Mouse (Mus musculus) hindbrain, embryonic 10.5 days (tissue): ENCODE measurements around the gene Tmem183a. TPM values are rescaled to one million over a fixed set of nuclear protein-coding genes. Genes with fewer than 3 reads are reported as not detected.

Experiments used
- DNase-seq: peaks from one replicate; pipeline ENCODE4 v3.0.0-alpha.2; 2017; ENCODE audit warnings: low spot score
- H3K27ac ChIP-seq: fragments of 300-500 bp; sonication (generic); 2 replicates; pipeline ENCODE4 v1.5.1; 2016; ENCODE audit warnings: mild to moderate bottlenecking, moderate library complexity
- H3K27me3 ChIP-seq: fragments of 300-500 bp; sonication (generic); 2 replicates; pipeline ENCODE4 v1.6.1; 2016; ENCODE audit warnings: mild to moderate bottlenecking; ENCODE audit not compliant: poor library complexity, insufficient read depth, severe bottlenecking
- H3K36me3 ChIP-seq: fragments of 300-500 bp; sonication (generic); 2 replicates; pipeline ENCODE4 v1.6.1; 2016; ENCODE audit warnings: mild to moderate bottlenecking, moderate library complexity
- H3K4me1 ChIP-seq: fragments of 300-500 bp; sonication (generic); replicated peaks from 2 replicates; pipeline ENCODE4 v1.6.1; 2016; ENCODE audit warnings: mild to moderate bottlenecking
- H3K4me3 ChIP-seq: fragments of 300-500 bp; sonication (generic); 2 replicates; pipeline ENCODE4 v1.5.1; 2016; ENCODE audit warnings: mild to moderate bottlenecking, moderate library complexity
- H3K9me3 ChIP-seq: fragments of 300-500 bp; sonication (generic); 2 replicates; pipeline ENCODE4 v1.6.1; 2016; ENCODE audit warnings: mild to moderate bottlenecking, moderate library complexity
- WGBS: fragments of 180-500 bp; shearing (Covaris S2); methylation state at CpG from one replicate; pipeline ENCODE4 v1.1.7; 2016; 5-methylcytosine and 5-hydroxymethylcytosine counted together
- polyA plus RNA-seq: library from polyadenylated mRNA; unstranded; fragments of >200 nt; fragmentation: Nextera tagmentation; extraction: Ambion mirVana; gene quantifications from 2 replicates; pipeline ENCODE4 v1.2.1, GENCODE M21; 2016

The Tmem183a gene
- polyA plus RNA-seq, 1 experiment from 2014 or later: 108 TPM

DNA sequence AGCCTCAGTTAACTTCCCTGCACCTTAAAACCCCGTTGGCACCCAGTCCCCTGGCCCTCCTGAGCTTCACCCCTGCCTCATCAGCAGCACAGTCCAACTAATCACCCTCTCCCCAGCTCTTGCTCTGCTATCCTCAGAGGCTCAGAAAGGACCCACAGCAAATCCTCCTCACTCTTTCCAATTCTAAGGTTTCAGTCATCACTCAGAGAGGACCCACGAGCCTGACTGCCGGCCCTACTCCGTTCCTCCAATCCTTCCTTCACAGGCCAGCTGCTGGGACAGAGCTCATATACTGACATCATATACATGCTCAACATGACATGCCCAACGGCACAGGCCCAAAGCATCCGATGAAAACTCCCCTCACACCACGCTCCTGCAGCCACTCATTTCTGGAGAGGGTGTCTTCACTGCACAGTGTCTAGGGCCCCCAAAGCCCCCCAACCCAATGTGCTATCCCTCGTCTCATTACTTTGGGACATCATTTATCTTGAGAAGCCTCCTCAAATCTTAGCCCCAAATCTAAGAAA lies 18.9 kb downstream of the Tmem183a start:
- peaks cover 25% of the 10 kb centered on the region for H3K36me3 ChIP-seq
- H3K9me3 ChIP-seq: no peaks in the 10 kb centered on the region
- H3K27ac ChIP-seq: no peak overlapping the region
- peaks cover 10% of the 10 kb centered on the region; the same call in 1 of the 2 replicates for H3K27me3 ChIP-seq
- peaks cover 30% of the 10 kb centered on the region for H3K4me1 ChIP-seq
- H3K4me3 ChIP-seq: no peak overlapping the region
- no peak for DNase-seq
- WGBS: 85% methylated on average over 8 of the region's 8 CpGs

DNA sequence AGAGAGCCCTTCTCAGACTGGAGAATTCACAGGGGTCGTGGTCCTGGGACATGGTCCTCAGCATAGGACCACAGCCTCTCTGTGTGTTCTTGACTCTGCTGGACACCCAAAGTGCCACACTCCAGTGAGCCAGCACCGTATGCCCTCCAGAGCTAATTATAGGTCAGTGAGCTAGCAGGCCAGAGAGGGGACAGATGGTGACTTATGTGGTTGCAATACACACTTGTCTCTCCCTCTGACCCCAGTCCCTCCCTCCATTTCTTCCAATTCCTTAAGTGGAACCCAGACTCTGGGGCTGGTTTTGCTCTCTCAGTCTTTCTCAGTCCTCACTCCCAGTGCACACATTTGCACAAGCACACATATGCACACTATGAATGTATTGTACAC lies 19.5 kb downstream of the Tmem183a start:
- peaks cover 10% of the 10 kb centered on the region; the same call in 1 of the 2 replicates for H3K27me3 ChIP-seq
- WGBS: 77% methylated on average over 2 of the region's 2 CpGs
- no peak overlapping the region for H3K27ac ChIP-seq
- peaks cover 19% of the 10 kb centered on the region for H3K36me3 ChIP-seq
- DNase-seq: no peak
- peaks cover 33% of the 10 kb centered on the region for H3K4me1 ChIP-seq
- no peak overlapping the region for H3K4me3 ChIP-seq
- no peaks in the 10 kb centered on the region for H3K9me3 ChIP-seq

DNA sequence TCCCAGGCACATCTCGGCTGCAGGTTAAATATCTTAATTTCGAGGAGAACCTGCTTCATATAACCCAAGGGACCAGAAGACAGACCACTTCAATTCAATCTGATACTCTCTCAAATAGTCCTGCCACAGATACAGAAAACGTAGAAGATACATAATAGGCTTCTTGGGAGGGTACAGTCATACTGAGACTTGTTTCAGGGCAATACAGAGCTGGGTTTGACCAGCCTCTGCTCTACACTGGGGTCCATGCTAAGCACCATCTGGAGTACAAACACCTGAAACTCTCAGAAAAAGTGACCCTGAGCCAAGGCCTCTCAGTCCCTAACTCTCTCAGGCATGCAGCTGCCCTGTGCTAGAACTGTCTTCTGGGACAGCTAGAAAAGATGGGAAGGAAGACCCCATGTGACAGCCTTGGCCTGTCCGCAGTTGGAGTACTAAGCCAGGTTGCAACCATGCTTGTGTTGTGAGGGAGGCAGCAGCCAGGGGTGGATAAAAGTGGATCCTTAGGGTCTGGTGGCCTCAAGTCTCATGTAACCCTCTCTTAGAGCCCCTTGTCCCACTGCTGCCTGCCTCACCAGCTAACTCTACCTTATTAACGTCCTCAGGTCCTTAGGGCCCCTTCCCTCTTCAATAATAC lies 20.0 kb downstream of the Tmem183a start:
- 78% methylated on average over 5 of the region's 5 CpGs for WGBS

DNA sequence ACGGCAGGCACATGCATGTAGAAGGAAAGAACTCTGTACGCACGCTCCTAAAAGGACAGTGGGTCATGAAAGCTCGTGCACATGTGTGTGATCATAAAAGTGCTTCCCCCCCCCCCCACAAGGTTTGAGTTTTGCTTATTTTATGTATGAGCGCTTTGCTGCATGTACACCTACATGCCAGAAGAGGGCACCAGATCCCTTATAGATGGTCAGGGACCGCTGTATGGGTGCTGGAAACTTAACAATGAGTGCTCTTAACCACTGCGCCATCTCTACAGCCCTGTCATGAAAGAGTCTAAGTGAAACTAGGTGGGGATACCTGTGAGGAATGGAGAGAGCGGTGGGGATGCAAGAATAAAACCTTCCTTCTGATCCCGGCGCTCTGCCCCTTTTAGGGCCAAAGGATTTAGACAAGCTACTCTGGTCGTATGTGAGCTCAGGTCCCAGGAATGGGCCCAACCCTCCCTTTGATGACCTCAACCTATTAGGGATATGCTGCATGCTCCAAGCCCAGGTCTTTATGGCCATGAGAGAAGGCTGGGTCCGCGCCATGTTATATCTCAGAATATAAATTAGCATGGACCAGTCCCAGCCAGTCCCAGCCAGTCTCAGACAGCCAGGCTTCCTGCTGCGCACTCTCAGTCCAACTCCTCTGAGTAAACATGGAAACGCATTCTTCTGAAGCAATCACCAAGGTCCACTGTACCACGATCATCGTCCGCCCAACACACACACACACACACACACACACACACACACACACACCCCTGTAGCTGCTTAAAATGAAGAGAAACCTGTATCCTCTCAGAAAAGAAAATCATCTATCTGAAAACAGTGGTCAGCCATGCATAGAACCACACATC lies 21.8 kb downstream of the Tmem183a start:
- Histone ChIP-seq H3K27me3 (peaks cover 10% of the 10 kb centered on the region; the same call in 1 of the 2 replicates), H3K9me3 (no peaks in the 10 kb centered on the region), H3K36me3 (no peaks in the 10 kb centered on the region), H3K4me1 (peaks cover 41% of the 10 kb centered on the region), H3K4me3 (no peak overlapping the region), H3K27ac (no peak overlapping the region)
- DNase-seq: no peak
- 94% methylated on average over 18 of the region's 18 CpGs for WGBS

More for the DNA sequence above, 20.0 kb downstream of the Tmem183a start:
- H3K27me3 ChIP-seq: peaks cover 10% of the 10 kb centered on the region; the same call in 1 of the 2 replicates
- H3K4me1 ChIP-seq: peaks cover 33% of the 10 kb centered on the region
- no peak overlapping the region for H3K4me3 ChIP-seq
- H3K9me3 ChIP-seq: no peaks in the 10 kb centered on the region
- H3K27ac ChIP-seq: no peak overlapping the region
- no peak for DNase-seq
- H3K36me3 ChIP-seq: peaks cover 14% of the 10 kb centered on the region

DNA sequence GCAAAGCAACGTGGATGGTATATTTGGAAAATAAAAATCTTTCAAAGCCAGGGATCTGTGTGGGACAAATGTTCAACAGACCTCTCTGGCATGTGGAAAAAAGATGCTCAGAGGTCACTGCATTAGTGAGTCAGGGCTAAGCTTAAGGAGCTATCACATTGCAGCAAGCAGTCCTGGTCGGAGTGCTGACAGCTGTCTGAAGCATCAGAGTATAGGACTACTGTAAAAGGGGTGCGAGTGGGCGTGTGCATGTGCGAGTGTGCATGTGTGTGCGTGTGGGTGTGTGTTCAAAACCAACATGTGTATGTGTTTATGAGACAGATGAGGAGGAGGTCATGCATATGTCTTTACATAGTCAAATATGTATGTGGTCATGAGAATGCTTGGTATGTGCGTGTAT lies 22.6 kb downstream of the Tmem183a start:
- Histone ChIP-seq H3K9me3 (no peaks in the 10 kb centered on the region), H3K4me3 (no peak overlapping the region), H3K27ac (no peak overlapping the region), H3K4me1 (peaks cover 41% of the 10 kb centered on the region), H3K27me3 (peaks cover 10% of the 10 kb centered on the region; the same call in 1 of the 2 replicates), H3K36me3 (no peaks in the 10 kb centered on the region)
- no peak for DNase-seq
- 92% methylated on average over 7 of the region's 7 CpGs for WGBS

DNA sequence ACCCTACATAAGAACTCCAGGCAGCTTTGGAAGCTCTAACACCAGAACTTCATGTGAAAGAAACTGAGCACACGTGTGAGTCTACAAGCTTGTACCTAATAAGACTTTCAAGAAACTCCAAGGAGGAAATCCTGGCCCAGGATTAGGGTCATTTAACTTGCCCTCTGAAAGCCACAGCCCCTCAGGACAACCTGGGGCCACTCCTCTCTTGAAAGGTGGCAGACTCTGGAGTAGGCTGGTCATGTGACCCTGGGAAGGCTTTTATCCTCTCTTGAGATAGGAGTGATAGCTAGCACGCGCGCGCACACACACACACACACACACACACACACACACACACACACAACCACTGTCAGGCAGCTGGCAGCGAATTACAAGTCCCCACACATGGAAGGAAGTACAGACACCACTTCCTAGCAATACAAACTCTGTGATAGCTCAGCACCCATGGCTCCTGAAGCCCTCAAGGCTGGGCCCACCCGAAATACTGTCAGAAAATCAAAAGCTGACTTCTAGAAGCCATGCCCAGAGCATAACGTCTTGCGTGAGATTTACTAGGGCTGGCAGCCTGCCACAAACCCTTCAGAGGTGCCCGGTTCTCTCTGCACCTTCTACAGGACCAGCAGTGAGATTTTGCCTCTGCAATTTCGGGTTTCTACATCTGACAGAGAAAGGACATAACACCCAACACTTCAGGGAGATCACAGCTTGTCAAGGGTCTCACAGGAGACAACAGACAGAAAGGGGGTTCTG lies 24.6 kb downstream of the Tmem183a start:
- no peaks in the 10 kb centered on the region for H3K9me3 ChIP-seq
- H3K27me3 ChIP-seq: no peaks in the 10 kb centered on the region
- H3K4me3 ChIP-seq: no peak overlapping the region
- no peak overlapping the region for H3K27ac ChIP-seq
- H3K36me3 ChIP-seq: no peaks in the 10 kb centered on the region
- no peak for DNase-seq
- H3K4me1 ChIP-seq: peaks cover 33% of the 10 kb centered on the region
- 91% methylated on average over 11 of the region's 11 CpGs for WGBS

DNA sequence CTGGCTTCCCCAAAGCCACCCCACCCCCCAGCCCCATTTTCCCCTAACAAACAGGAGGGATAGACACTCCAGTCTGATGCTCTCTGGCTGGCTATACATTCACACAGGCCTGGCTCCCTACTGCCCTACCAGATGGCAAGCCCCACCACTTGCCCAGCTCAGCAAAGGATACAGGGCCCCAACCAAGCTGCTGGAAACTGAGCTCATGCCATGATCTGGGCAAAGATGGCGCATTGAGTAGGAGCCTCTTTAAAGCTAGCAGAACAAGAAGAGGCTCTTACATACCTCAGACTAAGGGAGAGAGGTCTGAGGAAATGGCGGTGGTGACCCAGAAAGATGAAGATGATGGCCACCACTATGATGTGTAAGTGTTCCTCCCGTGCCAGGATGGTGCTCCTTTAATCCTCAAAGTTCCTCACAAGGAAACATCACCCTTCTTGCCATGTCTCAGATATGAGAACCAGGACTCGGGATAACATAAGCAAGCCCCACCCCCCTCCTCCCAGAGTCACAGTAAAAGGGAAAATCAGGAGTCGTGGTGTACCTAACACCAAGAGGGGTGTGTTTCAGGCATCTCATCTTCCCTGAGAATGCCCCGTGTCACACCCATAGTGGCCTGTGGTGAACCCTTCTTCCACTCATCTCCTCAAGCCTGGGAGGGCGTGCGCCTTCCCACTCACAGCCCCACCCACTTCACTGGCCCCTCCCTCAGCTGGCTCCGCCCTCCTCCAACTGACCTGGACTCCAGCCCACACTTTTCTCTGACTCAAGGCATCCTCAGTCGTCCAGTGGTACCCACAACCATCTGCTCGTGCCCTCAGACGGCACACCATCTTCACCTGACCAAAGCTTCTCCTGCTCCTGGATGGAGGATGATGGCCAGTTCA lies 25.6 kb downstream of the Tmem183a start:
- no peak overlapping the region for H3K27ac ChIP-seq
- 79% methylated on average over 12 of the region's 12 CpGs for WGBS
- DNase-seq: no peak
- H3K27me3 ChIP-seq: no peaks in the 10 kb centered on the region
- peaks cover 28% of the 10 kb centered on the region for H3K4me1 ChIP-seq
- no peaks in the 10 kb centered on the region for H3K9me3 ChIP-seq
- no peak overlapping the region for H3K4me3 ChIP-seq
- no peaks in the 10 kb centered on the region for H3K36me3 ChIP-seq

DNA sequence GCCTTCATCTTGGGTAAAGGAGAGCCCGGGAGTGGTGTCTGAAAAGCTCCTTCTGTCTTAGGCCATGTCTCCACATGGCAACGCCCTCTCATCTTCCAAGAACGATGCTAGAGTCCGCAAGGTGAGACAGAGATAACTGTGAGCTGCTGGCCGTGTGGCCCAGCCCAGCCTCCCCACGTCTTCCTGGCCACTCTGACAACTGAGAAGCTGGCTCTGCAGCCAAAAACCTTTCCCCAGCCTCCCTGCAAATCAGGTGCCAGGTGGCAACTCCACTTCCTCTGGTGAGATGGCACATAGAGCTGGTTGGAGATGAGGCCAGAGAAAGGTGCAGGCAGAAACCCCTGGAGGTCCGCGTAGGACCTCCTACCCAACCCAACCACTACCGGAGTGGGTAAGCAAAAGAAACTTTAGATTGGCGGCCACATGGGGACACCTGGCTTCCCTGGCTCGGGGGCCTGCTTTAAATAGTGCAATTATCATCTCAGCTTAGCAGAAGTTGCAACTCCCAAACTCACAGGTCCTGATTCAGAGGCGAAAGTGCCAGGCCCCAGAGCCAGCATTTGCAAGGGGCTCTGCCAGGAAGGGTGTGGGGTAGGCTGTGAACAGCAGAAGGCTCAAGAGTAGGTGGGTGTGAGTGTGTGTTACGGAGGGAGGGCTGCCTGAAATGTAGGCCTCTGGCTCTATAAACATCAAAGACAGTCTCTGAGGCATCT lies 26.4 kb downstream of the Tmem183a start:
- no peak for DNase-seq

DNA sequence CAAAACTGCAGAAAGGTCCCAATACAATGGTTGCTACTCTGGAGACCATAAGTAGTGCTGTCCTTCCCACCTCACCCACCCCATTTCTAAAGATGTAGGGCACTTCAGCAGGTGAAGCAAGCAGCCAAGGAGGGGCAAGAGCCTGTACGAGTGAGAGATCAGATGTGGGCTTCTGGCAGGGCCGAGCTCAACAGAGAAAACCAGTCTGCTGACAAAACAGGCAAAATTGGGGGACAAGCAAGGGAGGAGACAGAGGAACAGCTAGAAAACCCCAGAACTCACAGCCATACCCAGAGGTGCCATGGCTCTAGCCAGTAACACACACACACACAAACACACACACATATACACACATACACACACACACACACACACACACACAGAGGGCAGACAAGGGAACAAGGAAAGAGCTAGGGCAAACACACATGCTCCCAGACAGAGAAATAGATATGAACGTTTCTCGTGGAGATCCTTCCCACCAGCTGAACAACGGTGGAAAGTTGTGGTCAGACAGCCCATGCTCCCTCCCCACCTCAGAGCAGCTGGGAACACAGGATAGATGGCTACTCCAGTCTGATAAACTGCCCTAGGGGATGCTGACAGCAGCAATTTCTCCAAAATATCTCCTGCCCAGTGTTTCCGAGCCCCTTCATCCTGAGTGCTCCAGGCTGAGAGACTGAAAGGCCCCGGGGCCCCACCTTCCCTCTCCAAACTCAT lies 27.5 kb downstream of the Tmem183a start:
- Histone ChIP-seq H3K36me3 (no peaks in the 10 kb centered on the region), H3K27ac (0 out of 2 replicates have a peak overlapping the region, but pooled peaks have one; percentile 30), H3K9me3 (no peaks in the 10 kb centered on the region), H3K27me3 (no peaks in the 10 kb centered on the region), H3K4me1 (peaks cover 28% of the 10 kb centered on the region), H3K4me3 (no peak overlapping the region)
- no peak for DNase-seq
- WGBS: 77% methylated on average over 7 of the region's 7 CpGs

More for the DNA sequence above, 26.4 kb downstream of the Tmem183a start:
- Histone ChIP-seq H3K4me1 (peaks cover 28% of the 10 kb centered on the region), H3K9me3 (no peaks in the 10 kb centered on the region), H3K27ac (no peak overlapping the region), H3K4me3 (no peak overlapping the region), H3K27me3 (no peaks in the 10 kb centered on the region), H3K36me3 (no peaks in the 10 kb centered on the region)
- 76% methylated on average over 13 of the region's 13 CpGs for WGBS

DNA sequence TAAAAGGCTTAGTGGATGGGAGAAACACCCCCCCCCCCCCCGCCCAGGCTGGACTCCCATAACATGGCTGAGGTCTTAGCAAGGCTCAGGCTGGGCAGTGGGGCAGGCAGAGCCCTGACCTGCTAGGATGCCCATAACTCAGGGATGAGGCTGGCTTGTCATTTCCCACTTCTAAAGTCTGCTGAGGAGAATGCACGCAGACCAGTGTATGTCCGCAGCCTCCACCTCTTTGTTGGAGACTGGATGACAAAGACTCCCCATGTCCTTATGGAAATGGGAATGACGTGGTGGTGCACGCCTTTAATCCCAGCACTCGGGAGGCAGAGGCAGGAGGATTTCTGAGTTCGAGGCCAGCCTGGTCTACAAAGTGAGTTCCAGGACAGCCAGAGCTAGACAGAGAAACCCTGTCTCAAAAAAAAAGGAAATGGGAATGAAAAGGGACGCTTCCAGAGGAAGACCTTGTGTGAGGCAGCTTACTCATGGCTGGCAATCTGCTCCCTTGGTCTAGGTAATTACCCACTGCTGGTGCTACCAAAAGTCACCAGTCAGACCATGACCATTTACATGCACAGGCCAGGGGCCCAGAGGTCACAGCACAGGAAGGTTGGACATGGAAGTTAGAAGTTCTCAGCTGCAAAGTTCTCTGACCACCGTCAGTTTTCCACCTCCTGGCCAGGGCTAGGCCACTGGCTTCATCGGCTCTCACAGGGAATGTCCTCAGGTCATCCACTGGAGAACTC lies 28.2 kb downstream of the Tmem183a start:
- Histone ChIP-seq H3K27me3 (no peaks in the 10 kb centered on the region), H3K4me3 (no peak overlapping the region), H3K36me3 (no peaks in the 10 kb centered on the region), H3K9me3 (no peaks in the 10 kb centered on the region), H3K27ac (no peak overlapping the region), H3K4me1 (peaks cover 28% of the 10 kb centered on the region)
- no peak for DNase-seq
- WGBS: 83% methylated on average over 10 of the region's 10 CpGs
